Mouse (Mus musculus): ENCODE data around the gene Gps1. TPM values are rescaled to one million over a fixed set of nuclear protein-coding genes. Genes with fewer than 3 reads are reported as not detected.
"Not testable (repeated sequence)": the region's sequence is repeated elsewhere in the genome, so short reads cannot be mapped to it uniquely, and the experiment has no call there.

Gene Gps1
- total RNA-seq, 2 experiments from 2014 or later, result 17.6 to 39.0 TPM

DNA sequence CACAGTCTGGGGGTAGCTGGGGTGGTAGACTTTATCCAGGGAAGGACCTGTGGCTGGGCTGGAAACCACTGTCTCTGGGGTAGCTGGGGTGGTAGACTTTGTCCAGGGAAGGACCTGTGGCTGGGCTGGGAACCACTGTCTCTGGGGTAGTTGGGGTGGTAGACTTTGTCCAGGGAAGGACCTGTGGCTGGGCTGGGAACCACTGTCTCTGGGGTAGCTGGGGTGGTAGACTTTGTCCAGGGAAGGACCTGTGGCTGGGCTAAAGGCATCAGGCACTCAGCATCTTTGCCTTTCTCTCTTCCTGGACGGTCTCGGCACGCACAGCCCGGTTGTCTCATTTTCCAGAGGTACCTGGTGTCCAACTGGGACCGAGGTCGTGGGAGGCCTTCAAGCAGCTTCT is 2.7 kb upstream of the Gps1 start:
- ATAC-seq (replicated peaks; ENCODE audit: low FRiP score, poor library complexity, severe bottlenecking), result not testable (repeated sequence)

GRCm38 (mm10) chr11:120783426-120784063 is 527 bp upstream of the Gps1 start:
- no peak for ATAC-seq (replicated peaks; ENCODE audit: low FRiP score, poor library complexity, severe bottlenecking)

DNA sequence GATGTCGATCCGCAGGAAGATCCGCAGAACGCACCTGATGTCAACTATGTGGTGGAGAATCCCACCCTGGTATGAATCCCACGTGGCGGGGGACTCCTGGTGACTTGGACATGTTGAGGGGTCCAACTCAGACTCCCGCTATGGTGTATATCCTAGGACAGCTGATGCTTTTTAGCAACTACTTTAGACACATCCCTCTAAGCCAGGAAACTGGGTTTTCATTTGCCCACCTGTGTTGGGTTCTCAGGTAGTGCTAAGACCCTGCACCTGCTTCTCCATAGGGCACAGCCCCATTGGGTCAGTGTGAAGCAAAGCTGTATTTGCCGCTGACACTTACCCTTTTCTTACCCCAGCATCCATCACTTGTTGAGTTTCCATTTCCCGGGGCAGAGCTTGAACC is 1.1 kb downstream of the Gps1 start:
- no peak for ATAC-seq (replicated peaks; ENCODE audit: low FRiP score, poor library complexity, severe bottlenecking)

- not testable (repeated sequence) for ATAC-seq (replicated peaks; ENCODE audit: low FRiP score, poor library complexity, severe bottlenecking)
These were observed 4.4 kb downstream of the Gps1 start for GRCm38 (mm10) chr11:120788460-120788859.

DNA sequence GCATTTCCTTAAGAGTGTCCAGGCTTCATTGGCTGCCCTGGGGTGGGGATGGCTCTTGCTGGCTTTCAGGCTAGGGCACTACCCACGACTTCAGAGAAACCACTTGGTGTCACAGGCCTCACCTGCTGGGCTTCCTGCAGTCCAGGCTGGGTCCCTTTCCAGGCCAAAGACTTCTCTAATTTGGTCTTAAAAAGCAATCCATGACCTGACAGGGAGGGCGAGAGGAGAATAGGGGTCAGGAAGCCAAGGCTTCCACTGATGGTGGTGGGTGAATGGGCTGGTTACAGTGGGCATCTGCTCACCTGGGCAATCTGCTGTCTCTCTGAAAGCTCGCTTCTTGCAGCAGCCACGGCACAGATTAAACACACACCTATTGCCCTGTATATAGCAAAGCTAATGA is 5.3 kb downstream of the Gps1 start:
- no peak for ATAC-seq (replicated peaks; ENCODE audit: low FRiP score, poor library complexity, severe bottlenecking)

GRCm38 (mm10) chr11:120789810-120790209 is 5.7 kb downstream of the Gps1 start:
- no peak for ATAC-seq (replicated peaks; ENCODE audit: low FRiP score, poor library complexity, severe bottlenecking)

- ATAC-seq (replicated peaks; ENCODE audit: low FRiP score, poor library complexity, severe bottlenecking), result no peak
These were observed 8.6 kb downstream of the Gps1 start for GRCm38 (mm10) chr11:120792652-120793051.

GRCm38 (mm10) chr11:120795756-120796613 is 11.9 kb downstream of the Gps1 start, which contains the start of gene Dus1l:
TSS of gene Dus1l (minus strand) at chr11:120796403.
- ATAC-seq (replicated peaks; ENCODE audit: low FRiP score, poor library complexity, severe bottlenecking), result peak; percentile 85

- peak; percentile 27 for ATAC-seq (replicated peaks; ENCODE audit: low FRiP score, poor library complexity, severe bottlenecking)
These were observed 12.5 kb downstream of the Gps1 start for GRCm38 (mm10) chr11:120796614-120796946.

GRCm38 (mm10) chr11:120798244-120798643 is 14.2 kb downstream of the Gps1 start:
- ATAC-seq (replicated peaks; ENCODE audit: low FRiP score, poor library complexity, severe bottlenecking), result no peak

DNA sequence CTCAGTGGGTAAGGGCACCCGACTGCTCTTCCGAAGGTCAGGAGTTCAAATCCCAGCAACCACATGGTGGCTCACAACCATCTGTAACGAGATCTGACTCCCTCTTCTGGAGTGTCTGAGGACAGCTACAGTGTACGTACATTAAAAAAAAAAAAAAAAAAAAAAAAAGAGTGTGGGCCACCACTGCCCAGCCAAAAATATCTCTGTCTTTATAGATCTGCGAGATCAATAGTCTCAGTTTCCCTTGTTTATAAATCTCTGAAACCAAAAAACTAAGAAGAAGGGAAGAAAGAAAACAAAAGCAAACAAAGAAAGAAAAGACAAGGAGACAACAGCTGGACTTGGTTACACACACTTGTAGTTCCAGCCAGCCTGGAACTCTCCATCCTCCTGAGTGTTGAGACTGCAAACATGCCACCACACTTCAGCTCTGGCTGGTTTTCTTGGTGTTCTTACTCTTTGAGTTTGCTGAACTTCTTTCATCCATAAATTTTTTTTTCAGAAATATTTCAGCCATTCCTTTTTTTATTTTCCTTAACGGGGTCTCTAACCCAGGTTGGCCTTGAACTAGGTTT is 15.3 kb downstream of the Gps1 start:
- ATAC-seq (replicated peaks; ENCODE audit: low FRiP score, poor library complexity, severe bottlenecking), result no peak

DNA sequence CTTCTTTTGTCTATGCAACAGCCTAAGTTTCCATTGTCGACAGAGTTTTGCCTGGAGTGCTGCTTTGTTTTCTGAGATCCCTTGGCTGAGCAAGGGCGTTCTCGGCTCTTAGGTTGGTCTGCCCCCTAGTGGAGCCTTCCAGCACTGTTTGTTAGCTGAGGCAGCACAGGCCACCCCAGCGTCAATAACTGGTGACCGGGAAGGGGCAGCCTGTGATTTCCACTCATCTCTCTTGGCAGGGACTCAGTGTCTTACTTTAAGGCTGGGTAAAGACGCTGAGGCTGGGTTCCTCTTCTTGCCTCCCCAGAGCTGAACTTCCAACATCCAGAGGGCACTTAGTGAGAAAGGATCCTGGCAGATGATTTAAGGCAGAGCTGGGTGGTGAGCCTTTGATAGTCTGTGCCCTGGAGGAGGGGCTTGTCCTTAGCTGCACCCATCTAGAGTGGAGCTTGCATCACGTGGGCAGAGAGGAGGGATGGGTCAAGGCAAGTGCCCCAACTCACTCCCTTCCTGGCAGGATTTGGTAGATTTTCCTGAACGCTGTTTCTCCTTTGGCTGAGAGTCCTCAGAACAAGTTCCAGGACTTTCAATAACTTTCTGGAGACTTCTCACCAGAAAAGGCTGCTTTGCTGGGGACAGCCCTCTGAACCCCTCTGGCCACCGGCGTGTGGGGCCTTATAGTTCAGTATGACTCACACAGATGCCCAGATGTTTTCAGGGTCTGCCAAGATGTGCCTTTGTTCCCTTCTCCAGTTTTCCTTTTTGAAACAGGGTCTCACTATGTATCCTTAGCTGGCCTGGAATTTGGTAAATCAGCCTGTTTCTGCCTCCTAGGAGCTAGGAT is 16.2 kb downstream of the Gps1 start:
- peak; percentile 74 for ATAC-seq (replicated peaks; ENCODE audit: low FRiP score, poor library complexity, severe bottlenecking)

GRCm38 (mm10) chr11:120804274-120804673 is 20.2 kb downstream of the Gps1 start:
- no peak for ATAC-seq (replicated peaks; ENCODE audit: low FRiP score, poor library complexity, severe bottlenecking)

DNA sequence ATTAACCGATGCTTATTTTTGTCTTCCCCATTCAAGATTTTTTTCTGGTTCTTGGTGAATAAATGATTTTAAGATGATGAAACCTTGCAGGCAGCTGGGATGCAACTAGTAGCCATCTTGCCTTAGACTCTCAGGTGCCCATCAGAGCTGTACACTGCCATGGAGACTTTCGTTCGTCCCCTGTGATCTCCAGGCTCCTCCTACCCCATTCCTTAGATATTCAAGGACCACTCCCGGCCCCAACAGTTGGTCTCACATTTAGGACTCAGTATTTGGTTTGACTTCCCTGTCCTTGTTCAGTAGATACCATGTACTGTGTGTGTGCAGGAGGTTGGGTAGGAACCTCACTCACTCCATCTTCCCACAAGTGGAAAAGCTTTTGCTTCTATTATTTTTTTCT is 20.7 kb downstream of the Gps1 start:
- no peak for ATAC-seq (replicated peaks; ENCODE audit: low FRiP score, poor library complexity, severe bottlenecking)

- no peak for ATAC-seq (replicated peaks; ENCODE audit: low FRiP score, poor library complexity, severe bottlenecking)
These were observed 21.6 kb downstream of the Gps1 start for GRCm38 (mm10) chr11:120805375-120806298.

DNA sequence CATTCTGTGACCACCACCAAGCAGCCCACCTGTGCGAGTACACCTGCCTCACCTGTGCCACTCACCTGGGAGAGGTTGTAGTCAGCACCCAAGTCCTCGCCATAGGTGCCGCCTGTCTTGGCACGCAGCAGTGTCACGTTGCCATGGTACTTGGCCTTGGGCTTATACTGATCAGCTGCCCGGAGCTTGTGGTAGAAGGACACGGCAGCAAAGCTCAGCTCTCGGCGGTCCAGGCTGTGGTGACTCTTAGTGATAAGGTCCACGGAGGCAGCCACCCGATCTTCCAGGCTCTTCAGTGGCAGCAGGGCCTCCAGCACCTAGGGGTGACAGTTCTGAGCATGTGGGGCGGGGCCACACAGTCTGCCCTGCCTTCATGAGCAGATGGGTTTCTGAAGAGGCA is 23.9 kb downstream of the Gps1 start:
- no peak for ATAC-seq (replicated peaks; ENCODE audit: low FRiP score, poor library complexity, severe bottlenecking)

- no peak for ATAC-seq (replicated peaks; ENCODE audit: low FRiP score, poor library complexity, severe bottlenecking)
These were observed 28.0 kb downstream of the Gps1 start for GRCm38 (mm10) chr11:120812068-120812467.

DNA sequence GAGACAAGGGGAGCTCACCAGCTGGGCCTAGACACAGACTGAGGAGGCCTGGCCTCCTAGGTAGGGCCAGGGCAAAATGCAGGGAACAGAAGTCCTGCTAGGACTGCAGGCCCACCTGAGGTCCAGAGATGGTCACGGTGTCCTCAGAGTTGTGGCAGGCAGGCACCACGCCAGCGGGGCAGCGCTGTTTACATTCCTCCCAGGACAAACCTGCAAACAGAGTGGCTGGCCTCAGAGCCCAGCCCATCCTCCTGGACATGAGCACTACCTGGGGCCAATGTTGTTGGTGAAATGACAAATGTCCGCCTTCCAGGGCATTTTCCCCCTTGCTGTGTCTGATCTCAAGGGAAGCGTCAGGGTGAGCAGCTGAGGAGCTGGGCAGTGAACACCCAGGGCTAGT is 33.3 kb downstream of the Gps1 start:
- no peak for ATAC-seq (replicated peaks; ENCODE audit: low FRiP score, poor library complexity, severe bottlenecking)

- no peak for ATAC-seq (replicated peaks; ENCODE audit: low FRiP score, poor library complexity, severe bottlenecking)
These were observed 34.2 kb downstream of the Gps1 start for GRCm38 (mm10) chr11:120818251-120818650.
